Mouse (Mus musculus) liver, adult 2 months (tissue): ENCODE data around the gene Smoc1.

Source experiments
- CTCF ChIP-seq: fragments of 200-500 bp; IDR thresholded peaks from 2 replicates; pipeline ENCODE4 v1.5.1; 2011; ENCODE audit warnings: low read depth, low read length, control low read depth
- POLR2A ChIP-seq: fragments of 200-500 bp; IDR thresholded peaks from 2 replicates; pipeline ENCODE4 v1.6.1; 2011; ENCODE audit warnings: low read length, control low read depth; ENCODE audit not compliant: insufficient read depth; ENCODE audit errors: extremely low read depth

DNA sequence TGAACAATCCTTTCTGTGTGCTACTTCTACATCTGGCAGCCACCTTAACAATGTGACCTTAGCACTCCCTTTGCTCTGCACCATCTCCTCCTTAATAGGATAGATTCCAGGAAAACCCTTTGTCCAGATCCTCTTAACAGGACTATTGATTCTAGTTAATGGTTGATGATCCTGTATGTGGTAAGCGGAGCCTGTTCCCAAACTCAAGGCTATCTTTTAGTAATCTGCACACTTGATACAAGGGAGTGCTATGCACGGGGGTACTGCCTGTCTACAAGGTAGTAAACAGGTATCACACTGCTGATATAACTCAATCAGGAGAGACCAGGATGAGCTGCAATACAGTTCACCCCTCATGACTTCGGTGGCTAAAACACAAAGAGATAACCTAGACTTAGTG is 161.8 kb downstream of the Smoc1 start:
- no peak for TF ChIP-seq CTCF
- TF ChIP-seq POLR2A, result no peak
